Mouse (Mus musculus) common myeloid progenitor, adult 5-6 weeks (primary cell): Measurements from ENCODE around the gene Tmprss9. TPM values are rescaled to one million over a fixed set of nuclear protein-coding genes. Genes with fewer than 3 reads are reported as not detected.

ENCODE experiments used
- ATAC-seq: replicated peaks from 2 replicates; pipeline ENCODE4 v1.8.0; 2016; ENCODE audit warnings: low read depth, mild to moderate bottlenecking, moderate TSS enrichment, inconsistent platforms; ENCODE audit not compliant: poor library complexity, severe bottlenecking
- total RNA-seq: library from RNA; stranded (forward); fragments of 200-1000, 187-1606 nt; gene quantifications from 2 replicates; pipeline ENCODE4 v1.2.3, GENCODE M21; 2017

The Tmprss9 gene
- total RNA-seq, 1 experiment from 2014 or later, result not detected

- peak; percentile 83 for ATAC-seq
Observed at GRCm38 (mm10) chr10:80880131-80880641, 8.5 kb downstream of the Tmprss9 start.

- no peak for ATAC-seq
Observed at GRCm38 (mm10) chr10:80880901-80881300, 9.3 kb downstream of the Tmprss9 start.

- ATAC-seq, result peak; percentile 58
Observed at GRCm38 (mm10) chr10:80881301-80881700, 9.7 kb downstream of the Tmprss9 start.

- no peak; the same call in 1 of the 2 replicates for ATAC-seq
Observed at GRCm38 (mm10) chr10:80887181-80887580, 15.5 kb downstream of the Tmprss9 start.

GRCm38 (mm10) chr10:80895100-80895499 lies 23.5 kb downstream of the Tmprss9 start:
- ATAC-seq, result 0 out of 2 replicates have a peak, but pooled peaks have one; percentile 9

- no peak for ATAC-seq
Observed at GRCm38 (mm10) chr10:80895697-80896096, 24.0 kb downstream of the Tmprss9 start.

GRCm38 (mm10) chr10:80896581-80897485 lies 25.2 kb downstream of the Tmprss9 start:
- no peak for ATAC-seq

GRCm38 (mm10) chr10:80897861-80898510 lies 26.3 kb downstream of the Tmprss9 start:
- no peak for ATAC-seq

- ATAC-seq, result no peak
Observed at GRCm38 (mm10) chr10:80899074-80899473, 27.4 kb downstream of the Tmprss9 start.

- no peak for ATAC-seq
Observed at GRCm38 (mm10) chr10:80899591-80900317, 28.1 kb downstream of the Tmprss9 start.

- ATAC-seq, result peak; percentile 96
Observed at GRCm38 (mm10) chr10:80900318-80901247, 28.9 kb downstream of the Tmprss9 start, which contains the start of gene Timm13. TSS of gene Timm13 (minus strand) at chr10:80900969.

GRCm38 (mm10) chr10:80901409-80902272 lies 30.0 kb downstream of the Tmprss9 start:
- ATAC-seq, result no peak

GRCm38 (mm10) chr10:80902273-80902940 lies 30.8 kb downstream of the Tmprss9 start:
- ATAC-seq, result no peak

- ATAC-seq, result no peak
Observed at GRCm38 (mm10) chr10:80903282-80903681, 31.6 kb downstream of the Tmprss9 start.

- no peak for ATAC-seq
Observed at GRCm38 (mm10) chr10:80904004-80904693, 32.5 kb downstream of the Tmprss9 start.

GRCm38 (mm10) chr10:80904709-80905108 lies 33.1 kb downstream of the Tmprss9 start:
- no peak for ATAC-seq
